Comparison of ENCODE assay signal across 11 mouse cellular contexts in the genomic region with DNA sequence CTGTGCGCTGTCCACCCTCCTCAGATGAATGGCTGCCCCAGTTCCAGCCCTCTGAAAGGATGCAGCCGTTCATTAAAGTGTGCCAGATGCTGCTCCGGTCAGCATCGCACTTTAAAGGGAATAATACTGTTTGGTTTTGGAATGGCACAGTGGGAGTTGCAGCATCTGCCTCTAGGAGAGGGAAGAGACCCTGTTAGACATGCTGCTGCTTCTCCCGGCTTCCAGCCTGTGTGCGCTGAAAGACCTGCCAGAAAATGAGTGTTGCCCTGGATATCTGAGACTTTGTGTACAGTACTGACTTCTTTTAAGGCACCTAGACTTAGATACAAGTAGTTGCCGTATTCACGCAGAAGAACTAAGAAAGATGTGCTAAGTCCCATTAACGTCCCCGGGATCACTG.
DNase-seq lines count a peak whose midpoint lies in the region; ATAC-seq and TF ChIP-seq lines count a peak whose summit lies in the region.
"Had no signal": no experiment of that assay in that cellular context is flagged by ENCODE, and none has a peak within 500 bp of the region (broad histone marks: within the 10 kb centered on the region; RNA-seq: fewer than 3 reads in every experiment).

No protein-coding gene starts in this region.

- H3K4me2 ChIP-seq in forebrain, embryonic 15.5 days (replicated peaks), result peak overlapping the region; percentile 51
- peak overlapping the region; percentile 30; the same call in 1 of the 2 replicates for H3K4me2 ChIP-seq in stomach, embryonic 14.5 days (replicated peaks; ENCODE audit: low read depth, low read length)
- H3K4me2 ChIP-seq: heart, embryonic 11.5 days had no signal

- peaks cover 77% of the 10 kb centered on the region for H3K4me1 ChIP-seq in forebrain, embryonic 15.5 days
- peaks cover 98% of the 10 kb centered on the region for H3K4me1 ChIP-seq in midbrain, embryonic 10.5 days
- H3K4me1 ChIP-seq in stomach, embryonic 14.5 days (ENCODE audit: control insufficient read depth, insufficient read depth, low read length), result peaks cover 16% of the 10 kb centered on the region

- no peaks in the 10 kb centered on the region for H3K36me3 ChIP-seq in forebrain, embryonic 15.5 days
- H3K36me3 ChIP-seq in midbrain, embryonic 10.5 days, result peaks cover 9% of the 10 kb centered on the region
- no peaks in the 10 kb centered on the region; the same call in 1 of the 2 replicates for H3K36me3 ChIP-seq in stomach, embryonic 14.5 days (ENCODE audit: control insufficient read depth, insufficient read depth, low read length)

- peak overlapping the region; percentile 50 for H3K9ac ChIP-seq in forebrain, embryonic 15.5 days (replicated peaks)
- no peak overlapping the region for H3K9ac ChIP-seq in stomach, embryonic 14.5 days (replicated peaks; ENCODE audit: low read depth, low read length)

- no peak for ATAC-seq in forebrain, embryonic 15.5 days (replicated peaks)
- ATAC-seq in stomach, embryonic 14.5 days (ENCODE audit: insufficient number of reproducible peaks, insufficient read depth, low FRiP score, low read depth), result no peak

- no peak for TF ChIP-seq CTCF in left cerebral cortex, adult 2 months (IDR thresholded peaks at IDR 0.05)

- H3K9me3 ChIP-seq in forebrain, embryonic 15.5 days, result no peaks in the 10 kb centered on the region
- 0 out of 2 replicates have a peak, but pooled peaks cover 5% of the 10 kb centered on the region for H3K9me3 ChIP-seq in midbrain, embryonic 10.5 days (replicated peaks)
- no peaks in the 10 kb centered on the region for H3K9me3 ChIP-seq in stomach, embryonic 14.5 days (ENCODE audit: control insufficient read depth, low read depth, low read length)

- 11% methylated on average over 10 of the region's 10 CpGs for WGBS in forebrain, embryonic 15.5 days
- 34% methylated on average over 10 of the region's 10 CpGs for WGBS in midbrain, embryonic 10.5 days
- 30% methylated on average over 10 of the region's 10 CpGs for WGBS in stomach, embryonic 14.5 days

- H3K27ac ChIP-seq in left cerebral cortex, adult 2 months, result peak overlapping the region; percentile 38; the same call in 1 of the 2 replicates
- H3K27ac ChIP-seq in forebrain, embryonic 15.5 days (replicated peaks), result peak overlapping the region; percentile 92
- peak overlapping the region; percentile 90 for H3K27ac ChIP-seq in midbrain, embryonic 10.5 days (replicated peaks)
- peak overlapping the region; percentile 72; the same call in 1 of the 2 replicates for H3K27ac ChIP-seq in stomach, embryonic 14.5 days (ENCODE audit: low read length)

- no peak overlapping the region; the same call in 1 of the 2 replicates for H3K4me3 ChIP-seq in left cerebral cortex, adult 2 months
- peak overlapping the region; percentile 33; the same call in 1 of the 2 replicates for H3K4me3 ChIP-seq in forebrain, embryonic 15.5 days
- H3K4me3 ChIP-seq in midbrain, embryonic 10.5 days, result peak overlapping the region; percentile 64
- no peak overlapping the region for H3K4me3 ChIP-seq in stomach, embryonic 14.5 days (ENCODE audit: low read depth, low read length)

- H3K27me3 ChIP-seq in forebrain, embryonic 15.5 days, result no peaks in the 10 kb centered on the region
- H3K27me3 ChIP-seq in midbrain, embryonic 10.5 days (ENCODE audit: low read depth, poor library complexity, severe bottlenecking), result no peaks in the 10 kb centered on the region
- H3K27me3 ChIP-seq in stomach, embryonic 14.5 days (ENCODE audit: control insufficient read depth, insufficient read depth, low read length), result no peaks in the 10 kb centered on the region
- H3K27me3 ChIP-seq: CH12.LX had no signal

- no peak for DNase-seq in left cerebral cortex, adult 2 months (ENCODE audit: extremely low spot score in 1 of 2, low spot score in 2 of 2)
- DNase-seq in left cerebral cortex, postnatal 14 days (ENCODE audit: low spot score in 2 of 2), result no peak
- DNase-seq in midbrain, embryonic 10.5 days (ENCODE audit: low spot score), result peak; percentile 38
- no peak for DNase-seq in adrenal gland, adult 2 months
- no peak for DNase-seq in right cerebral cortex, adult 2 months (ENCODE audit: low spot score in 2 of 2)
- no peak for DNase-seq in cerebellum, adult 11 months
- DNase-seq: liver had no signal

- intact Hi-C loops in left cerebral cortex, adult 2 months (cut with DNase I), result no loop called here
- intact Hi-C loops in left cerebral cortex, postnatal 14 days (cut with DNase I), result no loop called here

Comparison
In these comparisons a context has a peak if more than half of its experiments do, and no peak if none do; other contexts are left out.
1. H3K27ac ChIP-seq: peak in every context shown above with its lines; median percentile 92 in forebrain, embryonic 15.5 days; 90 in midbrain, embryonic 10.5 days; 72 in stomach, embryonic 14.5 days; 38 in left cerebral cortex, adult 2 months.
2. H3K4me3 ChIP-seq: peak in forebrain, embryonic 15.5 days (single experiment) and midbrain, embryonic 10.5 days (single experiment); none in left cerebral cortex, adult 2 months (single experiment) and stomach, embryonic 14.5 days (single experiment).